Mouse (Mus musculus) ES-E14 (cell line): ENCODE results near the gene Tmem104. TPM values are rescaled to one million over a fixed set of nuclear protein-coding genes. Genes with fewer than 3 reads are reported as not detected.
A peak's percentile ranks its signal among the peaks of the same experiment; 100 is the strongest.

Experiments used
- DNase-seq: peaks from one replicate; pipeline ENCODE4 v3.0.0-alpha.2; 2013; ENCODE audit warnings: low read depth, low spot score
- H3K27ac ChIP-seq: 2 replicates; pipeline ENCODE4 v1.5.1; 2012; ENCODE audit warnings: low read depth, mild to moderate bottlenecking, low read length, moderate library complexity, mixed read lengths; ENCODE audit not compliant: poor library complexity, insufficient read depth, severe bottlenecking
- H3K36me3 ChIP-seq: 2 replicates; pipeline ENCODE4 v1.6.1; 2012; ENCODE audit warnings: mild to moderate bottlenecking, low read length, moderate library complexity, mixed read lengths; ENCODE audit not compliant: control insufficient read depth, poor library complexity, insufficient read depth, severe bottlenecking
- H3K4me1 ChIP-seq, 2 experiments: fragments of 150-350 bp in 1 of 2; sonication (generic) in 1 of 2; 2 replicates each; pipeline ENCODE4 v1.6.1; 2012; ENCODE audit warnings: low read length in 2 of 2, mild to moderate bottlenecking in 1 of 2, mixed read lengths in 1 of 2; ENCODE audit not compliant: control insufficient read depth in 2 of 2, insufficient read depth in 2 of 2, poor library complexity in 1 of 2
- H3K4me3 ChIP-seq, 2 experiments: fragments of 150-350 bp in 1 of 2; sonication (generic) in 1 of 2; 2 replicates each; pipeline ENCODE4 v1.5.1; 2012; ENCODE audit warnings: low read length in 2 of 2, low read depth in 1 of 2, mild to moderate bottlenecking in 1 of 2, mixed read lengths in 1 of 2; ENCODE audit not compliant: insufficient read depth in 1 of 2, poor library complexity in 1 of 2, severe bottlenecking in 1 of 2
- H3K9ac ChIP-seq: 2 replicates; pipeline ENCODE4 v1.6.1; 2012; ENCODE audit warnings: low read depth, mild to moderate bottlenecking, low read length, mixed read lengths; ENCODE audit not compliant: poor library complexity, insufficient read depth, severe bottlenecking
- H3K9me3 ChIP-seq: fragments of 150-350 bp; sonication (generic); 2 replicates; pipeline ENCODE4 v1.6.1; 2012; ENCODE audit warnings: low read depth, mild to moderate bottlenecking, low read length; ENCODE audit not compliant: control insufficient read depth, insufficient read depth
- CHD2 ChIP-seq: IDR thresholded peaks from 2 replicates; pipeline ENCODE4 v1.6.1; 2014; ENCODE audit warnings: mild to moderate bottlenecking, low read depth, low read length, inconsistent platforms
- HCFC1 ChIP-seq: IDR thresholded peaks from 2 replicates; pipeline ENCODE4 v1.6.1; 2012; ENCODE audit warnings: low read length, inconsistent platforms, borderline replicate concordance; ENCODE audit not compliant: insufficient read depth
- MAFK ChIP-seq: IDR thresholded peaks from 2 replicates; pipeline ENCODE4 v1.6.1; 2014; ENCODE audit warnings: mild to moderate bottlenecking, low read depth, low read length, inconsistent platforms; ENCODE audit not compliant: insufficient read depth
- ZC3H11A ChIP-seq: IDR thresholded peaks from 2 replicates; pipeline ENCODE4 v1.6.1; 2012; ENCODE audit warnings: low read depth, mild to moderate bottlenecking, inconsistent platforms, low read length, borderline replicate concordance
- ZNF384 ChIP-seq: IDR thresholded peaks from 2 replicates; pipeline ENCODE4 v1.6.1; 2012; ENCODE audit warnings: low read depth, low read length, inconsistent platforms
- in situ Hi-C, 2 experiments: fragments of 600-800 bp; cut with MboI; formaldehyde crosslinking; loops; one replicate each; pipeline ENCODE4 v1.15.1; 2025; ENCODE audit warnings: low sequenced_read_pairs in 2 of 2, inconsistent platforms in 1 of 2; ENCODE audit not compliant: unreplicated experiment in 2 of 2
- total RNA-seq: library from RNA; depleted of rRNA; stranded (reverse); fragments of 300-350 nt; gene quantifications from 2 replicates; pipeline ENCODE4 v1.2.3, GENCODE M21; 2012

The Tmem104 gene
- total RNA-seq, 1 experiment = 14.7 TPM

GRCm38 (mm10) chr11:115267958-115268357, 80.7 kb downstream of the Tmem104 start:
- no peak overlapping the region for H3K4me3 ChIP-seq
- DNase-seq = no peak
- H3K4me1 ChIP-seq = peaks cover 0 to 16% of the 10 kb centered on the region in 2 experiments; a peak in 1 of 4 replicates
- TF ChIP-seq ZNF384 (no peak), MAFK (no peak), HCFC1 (no peak), CHD2 (no peak), ZC3H11A (no peak)
- H3K27ac ChIP-seq = no peak overlapping the region
- in situ Hi-C loops = no loop called here
- H3K36me3 ChIP-seq = peaks cover 8% of the 10 kb centered on the region
- no peak overlapping the region for H3K9ac ChIP-seq
- H3K9me3 ChIP-seq = no peaks in the 10 kb centered on the region

GRCm38 (mm10) chr11:115269330-115270066, 82.2 kb downstream of the Tmem104 start:
- peaks cover 0 to 15% of the 10 kb centered on the region in 2 experiments; a peak in 1 of 4 replicates for H3K4me1 ChIP-seq

GRCm38 (mm10) chr11:115270148-115270861, 83.0 kb downstream of the Tmem104 start:
- H3K9me3 ChIP-seq = no peaks in the 10 kb centered on the region
- H3K4me1 ChIP-seq = peaks cover 0 to 11% of the 10 kb centered on the region in 2 experiments; a peak in 1 of 4 replicates
- no peak overlapping the region for H3K27ac ChIP-seq
- H3K4me3 ChIP-seq = no peak overlapping the region
- DNase-seq = peak; percentile 81
- TF ChIP-seq MAFK (no peak), ZNF384 (0 out of 2 replicates have a peak, but pooled peaks have one; percentile 29), HCFC1 (no peak), ZC3H11A (peak; percentile 87; the same call in 1 of the 2 replicates), CHD2 (no peak)
- no peak overlapping the region for H3K9ac ChIP-seq
- in situ Hi-C loops = loop anchor here in 1 of 2 experiments (5.0 kb wide), 1 partner anchor 68 kb away; no protein-coding TSS in a partner anchor
- peaks cover 8% of the 10 kb centered on the region for H3K36me3 ChIP-seq

More at GRCm38 (mm10) chr11:115269330-115270066, 82.2 kb downstream of the Tmem104 start:
- H3K9ac ChIP-seq = no peak overlapping the region
- DNase-seq = no peak
- TF ChIP-seq MAFK (no peak), CHD2 (no peak), ZC3H11A (no peak), ZNF384 (no peak), HCFC1 (no peak)
- peaks cover 8% of the 10 kb centered on the region for H3K36me3 ChIP-seq
- no peaks in the 10 kb centered on the region for H3K9me3 ChIP-seq
- no peak overlapping the region for H3K4me3 ChIP-seq
- no peak overlapping the region for H3K27ac ChIP-seq
- in situ Hi-C loops = loop anchor here in 1 of 2 experiments (5.0 kb wide), 1 partner anchor 67 kb away; no protein-coding TSS in a partner anchor

GRCm38 (mm10) chr11:115271052-115271451, 83.8 kb downstream of the Tmem104 start:
- Histone ChIP-seq H3K4me1 (peaks cover under 1 to 9% of the 10 kb centered on the region in 2 experiments; a peak in 2 of 4 replicates), H3K36me3 (peaks cover 8% of the 10 kb centered on the region), H3K9ac (no peak overlapping the region), H3K27ac (no peak overlapping the region), H3K4me3 (no peak overlapping the region), H3K9me3 (no peaks in the 10 kb centered on the region)
- TF ChIP-seq MAFK = no peak
- no peak for TF ChIP-seq ZC3H11A
- no peak for TF ChIP-seq CHD2
- no peak for TF ChIP-seq ZNF384
- no peak for TF ChIP-seq HCFC1
- no peak for DNase-seq
- in situ Hi-C loops = loop anchor here in 1 of 2 experiments (5.0 kb wide), 1 partner anchor 69 kb away; no protein-coding TSS in a partner anchor
